Mouse (Mus musculus) kidney, embryonic 16.5 days (tissue): ENCODE data around the gene Hnf4a. TPM values are rescaled to one million over a fixed set of nuclear protein-coding genes. Genes with fewer than 3 reads are reported as not detected.

Experiments
- ATAC-seq: fragments of 200-750 bp; cut with Nextera tagmentation; 2 replicates; pipeline ENCODE4 v1.8.0; 2017; ENCODE audit warnings: moderate TSS enrichment; ENCODE audit not compliant: low FRiP score, low TSS enrichment
- H3K27ac ChIP-seq: fragments of 300-500 bp; sonication (generic); 2 replicates; pipeline ENCODE4 v1.5.1; 2014; ENCODE audit warnings: low read length
- H3K27me3 ChIP-seq: fragments of 300-500 bp; sonication (generic); 2 replicates; pipeline ENCODE4 v1.6.1; 2014; ENCODE audit warnings: low read length, control low read depth, mixed read lengths; ENCODE audit not compliant: insufficient read depth
- H3K36me3 ChIP-seq: fragments of 300-500 bp; sonication (generic); 2 replicates; pipeline ENCODE4 v1.6.1; 2014; ENCODE audit warnings: low read length, control low read depth, mixed read lengths; ENCODE audit not compliant: insufficient read depth
- H3K4me1 ChIP-seq: fragments of 300-500 bp; sonication (generic); 2 replicates; pipeline ENCODE4 v1.6.1; 2014; ENCODE audit warnings: low read length, control low read depth, mixed read lengths; ENCODE audit not compliant: insufficient read depth
- H3K4me2 ChIP-seq: fragments of 300-500 bp; sonication (generic); replicated peaks from 2 replicates; pipeline ENCODE4 v1.6.1; 2014; ENCODE audit warnings: low read depth, low read length
- H3K4me3 ChIP-seq: fragments of 300-500 bp; sonication (generic); 2 replicates; pipeline ENCODE4 v1.5.1; 2014; ENCODE audit warnings: mild to moderate bottlenecking, low read length
- H3K9ac ChIP-seq: fragments of 300-500 bp; sonication (generic); replicated peaks from 2 replicates; pipeline ENCODE4 v1.6.1; 2014; ENCODE audit warnings: low read length
- H3K9me3 ChIP-seq: fragments of 300-500 bp; sonication (generic); 2 replicates; pipeline ENCODE4 v1.6.1; 2016; ENCODE audit warnings: low read length, control low read depth
- WGBS: fragments of 180-500 bp; shearing (Covaris S2); extraction: QIAGEN DNeasy Blood & Tissue Kit; methylation state at CpG from one replicate; pipeline ENCODE4 v1.1.7; 2014; 5-methylcytosine and 5-hydroxymethylcytosine counted together
- polyA plus RNA-seq: library from polyadenylated mRNA; unstranded; fragments of >200 nt; fragmentation: Nextera tagmentation; extraction: Ambion mirVana; gene quantifications from 2 replicates; pipeline ENCODE4 v1.2.1, GENCODE M21; 2015

Hnf4a gene
- polyA plus RNA-seq, 1 experiment from 2014 or later, result 25.8 TPM

DNA sequence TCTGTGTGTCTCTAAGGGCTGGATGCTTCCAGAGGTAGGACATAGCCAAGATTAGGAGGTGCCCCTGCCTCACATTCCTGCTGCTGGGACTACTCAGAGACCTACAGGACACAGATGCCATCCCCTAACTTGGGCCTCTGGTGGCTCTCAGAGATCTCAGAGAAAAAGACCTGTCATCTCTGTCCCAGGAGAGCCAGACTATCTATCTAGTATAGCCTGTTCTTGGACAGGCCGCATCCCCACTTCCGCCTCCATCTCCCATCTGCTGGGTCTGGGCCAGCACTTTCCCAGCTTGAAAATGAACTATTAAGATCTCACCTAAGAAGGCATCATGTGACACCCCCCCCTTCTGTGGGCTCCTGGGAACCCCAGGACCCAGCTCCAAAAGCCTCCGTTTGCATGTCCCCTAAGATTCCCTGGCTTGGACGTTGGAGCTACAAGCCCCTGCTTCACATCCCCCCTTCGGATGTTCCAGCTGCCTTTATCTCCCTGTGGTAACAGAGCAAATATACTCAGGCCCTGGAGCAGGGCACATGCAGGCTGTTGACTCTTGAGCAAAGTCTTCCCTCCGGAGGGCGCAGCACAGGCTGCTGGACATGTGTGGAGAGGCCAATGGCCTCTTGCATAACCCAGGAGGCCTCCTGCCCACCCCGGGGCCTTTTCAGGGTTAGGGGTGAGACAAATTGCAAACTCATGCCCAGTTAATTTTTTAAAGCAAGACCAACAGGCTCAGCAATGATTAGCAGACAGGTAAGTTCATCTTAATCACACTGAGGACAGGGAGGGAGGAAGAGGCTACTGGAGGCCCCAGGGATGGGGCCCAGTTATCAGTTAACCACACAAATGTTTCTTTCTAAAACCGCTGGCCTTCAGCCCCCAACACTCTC is 33.9 kb downstream of the Hnf4a start:
- Histone ChIP-seq H3K4me1 (0 out of 2 replicates have a peak, but pooled peaks cover 3% of the 10 kb centered on the region), H3K36me3 (no peaks in the 10 kb centered on the region), H3K9ac (no peak overlapping the region), H3K4me2 (peak overlapping the region; percentile 14; the same call in 1 of the 2 replicates), H3K4me3 (0 out of 2 replicates have a peak overlapping the region, but pooled peaks have one; percentile 1), H3K27ac (peak overlapping the region; percentile 69), H3K27me3 (no peaks in the 10 kb centered on the region; the same call in 1 of the 2 replicates), H3K9me3 (no peaks in the 10 kb centered on the region)
- ATAC-seq, result peak; percentile 88
- 78% methylated on average over 9 of the region's 9 CpGs for WGBS

DNA sequence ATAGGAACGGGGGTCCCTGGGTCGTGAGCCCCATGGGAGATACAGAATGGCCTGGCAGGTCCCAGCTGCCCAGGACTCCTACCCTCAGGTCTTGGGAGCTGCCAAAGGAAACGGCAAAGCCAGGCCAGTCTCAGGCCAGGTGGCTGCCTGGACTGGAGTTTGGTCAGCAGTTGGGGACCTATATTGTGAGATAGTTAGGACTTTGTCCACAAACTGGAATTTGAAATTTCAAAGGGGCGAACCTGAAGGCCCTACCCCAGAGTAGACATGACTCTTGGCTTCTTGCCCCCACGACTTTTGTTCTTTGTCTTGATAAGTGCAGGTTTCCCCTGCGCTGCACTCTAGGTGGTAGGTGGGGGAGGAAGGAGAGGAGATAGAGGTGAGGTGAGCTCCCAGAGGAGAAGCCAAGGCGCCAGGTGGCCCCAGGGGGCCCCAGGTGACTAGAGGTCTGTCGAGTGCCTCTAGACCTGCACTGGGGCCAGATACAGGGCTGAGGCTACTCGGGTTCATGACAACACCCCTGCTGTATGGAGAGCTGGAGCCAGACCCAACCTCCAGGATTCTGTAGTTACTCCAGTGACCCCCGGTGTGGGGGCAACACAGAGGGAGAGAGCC is 35.1 kb downstream of the Hnf4a start:
- H3K27ac ChIP-seq, result peak overlapping the region; percentile 35
- ATAC-seq, result peak; percentile 36

DNA sequence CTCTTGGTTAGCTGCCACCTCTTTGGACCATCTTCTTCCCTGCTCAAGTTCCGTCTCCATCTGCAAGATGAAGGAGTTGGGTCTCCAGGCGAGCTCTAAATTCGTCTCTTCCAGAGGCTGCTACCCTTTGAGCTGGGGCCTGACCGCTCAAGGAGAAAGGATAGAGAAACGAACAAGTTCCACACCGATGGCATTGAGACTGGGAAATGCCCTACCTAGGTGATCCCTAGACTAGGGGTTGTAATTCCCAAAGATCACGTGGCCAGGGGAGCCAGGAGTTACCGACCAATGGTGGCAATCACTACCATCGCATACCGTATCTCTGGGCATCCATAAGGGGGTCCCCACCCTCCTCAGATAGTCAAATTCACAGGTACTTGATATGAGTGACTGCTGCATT is 36.1 kb downstream of the Hnf4a start:
- no peaks in the 10 kb centered on the region for H3K9me3 ChIP-seq
- no peaks in the 10 kb centered on the region for H3K36me3 ChIP-seq
- no peaks in the 10 kb centered on the region for H3K27me3 ChIP-seq
- no peak overlapping the region for H3K27ac ChIP-seq
- H3K4me2 ChIP-seq, result no peak overlapping the region
- ATAC-seq, result no peak
- H3K4me1 ChIP-seq, result 0 out of 2 replicates have a peak, but pooled peaks cover 3% of the 10 kb centered on the region
- WGBS, result 79% methylated on average over 10 of the region's 10 CpGs
- H3K4me3 ChIP-seq, result no peak overlapping the region
- H3K9ac ChIP-seq, result no peak overlapping the region

More for the DNA sequence above, 35.1 kb downstream of the Hnf4a start:
- Histone ChIP-seq H3K4me2 (no peak overlapping the region), H3K4me3 (no peak overlapping the region), H3K36me3 (no peaks in the 10 kb centered on the region), H3K4me1 (0 out of 2 replicates have a peak, but pooled peaks cover 3% of the 10 kb centered on the region), H3K9ac (no peak overlapping the region), H3K27me3 (no peaks in the 10 kb centered on the region), H3K9me3 (no peaks in the 10 kb centered on the region)
- WGBS, result 72% methylated on average over 10 of the region's 10 CpGs

DNA sequence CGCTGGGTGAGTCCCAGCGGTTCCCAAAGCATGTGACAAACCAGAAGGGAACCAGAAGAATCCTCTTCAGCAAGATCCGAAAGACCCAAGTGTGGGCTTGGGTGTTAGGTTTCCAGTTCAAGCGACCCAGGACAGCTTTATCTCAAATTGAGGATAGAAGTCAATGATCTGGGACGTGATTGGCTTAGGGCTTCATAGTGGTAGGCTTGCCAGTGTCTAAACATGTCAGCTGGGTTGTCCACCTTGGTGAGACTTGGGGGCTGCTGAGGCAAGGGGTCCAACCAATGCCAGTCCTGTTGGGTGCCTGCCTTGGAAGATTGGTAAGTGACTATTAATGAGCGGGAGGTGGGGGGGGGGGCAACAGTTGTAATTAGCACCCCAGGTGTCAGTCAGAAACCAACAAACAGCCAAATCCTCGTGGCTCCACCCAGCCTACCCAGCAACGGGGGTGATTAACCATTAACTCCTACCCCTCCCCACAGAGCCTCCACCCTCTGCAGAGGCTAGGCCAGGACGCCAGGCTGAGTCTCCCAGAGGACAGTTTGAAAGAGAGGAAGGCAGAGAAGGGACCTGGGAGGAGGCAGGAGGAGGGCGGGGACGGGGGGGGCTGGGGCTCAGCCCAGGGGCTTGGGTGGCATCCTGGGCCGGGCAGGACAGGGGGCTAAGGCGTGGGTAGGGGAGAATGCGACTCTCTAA is 40.2 kb downstream of the Hnf4a start:
- no peaks in the 10 kb centered on the region for H3K9me3 ChIP-seq
- H3K4me1 ChIP-seq, result 0 out of 2 replicates have a peak, but pooled peaks cover 3% of the 10 kb centered on the region
- peak; percentile 85 for ATAC-seq
- H3K9ac ChIP-seq, result peak overlapping the region; percentile 58
- WGBS, result 64% methylated on average over 14 of the region's 14 CpGs
- peak overlapping the region; percentile 31 for H3K4me3 ChIP-seq
- H3K36me3 ChIP-seq, result no peaks in the 10 kb centered on the region
- peak overlapping the region; percentile 51 for H3K27ac ChIP-seq
- H3K27me3 ChIP-seq, result no peaks in the 10 kb centered on the region
- H3K4me2 ChIP-seq, result peak overlapping the region; percentile 29; the same call in 1 of the 2 replicates

DNA sequence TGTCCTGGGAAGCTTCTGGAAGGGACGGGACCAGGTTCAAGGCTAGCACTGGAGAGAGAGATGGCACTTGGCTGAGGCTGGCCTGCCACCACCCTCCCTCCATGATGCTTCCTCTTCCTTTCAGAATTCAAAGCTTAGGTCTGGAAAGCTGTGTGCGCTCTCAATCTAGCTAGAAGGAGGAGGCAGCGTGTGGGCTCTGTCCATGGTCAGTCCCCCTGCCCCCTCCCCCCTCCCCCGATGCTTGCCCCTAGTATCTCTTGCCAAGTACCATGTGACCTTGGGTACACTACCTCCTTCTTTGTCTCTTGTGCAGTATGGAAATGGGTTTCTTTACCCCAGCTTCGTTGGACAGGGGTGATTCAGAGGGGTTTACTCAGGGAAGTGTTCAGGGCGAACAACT is 42.2 kb downstream of the Hnf4a start:
- peak overlapping the region; percentile 58 for H3K9ac ChIP-seq
- peak overlapping the region; percentile 55; the same call in 1 of the 2 replicates for H3K27ac ChIP-seq
- no peaks in the 10 kb centered on the region for H3K36me3 ChIP-seq
- no peak for ATAC-seq
- 67% methylated on average over 6 of the region's 6 CpGs for WGBS
- peak overlapping the region; percentile 31 for H3K4me3 ChIP-seq
- H3K4me2 ChIP-seq, result peak overlapping the region; percentile 29; the same call in 1 of the 2 replicates
- H3K27me3 ChIP-seq, result no peaks in the 10 kb centered on the region
- 0 out of 2 replicates have a peak, but pooled peaks cover under 1% of the 10 kb centered on the region for H3K4me1 ChIP-seq
- H3K9me3 ChIP-seq, result no peaks in the 10 kb centered on the region

DNA sequence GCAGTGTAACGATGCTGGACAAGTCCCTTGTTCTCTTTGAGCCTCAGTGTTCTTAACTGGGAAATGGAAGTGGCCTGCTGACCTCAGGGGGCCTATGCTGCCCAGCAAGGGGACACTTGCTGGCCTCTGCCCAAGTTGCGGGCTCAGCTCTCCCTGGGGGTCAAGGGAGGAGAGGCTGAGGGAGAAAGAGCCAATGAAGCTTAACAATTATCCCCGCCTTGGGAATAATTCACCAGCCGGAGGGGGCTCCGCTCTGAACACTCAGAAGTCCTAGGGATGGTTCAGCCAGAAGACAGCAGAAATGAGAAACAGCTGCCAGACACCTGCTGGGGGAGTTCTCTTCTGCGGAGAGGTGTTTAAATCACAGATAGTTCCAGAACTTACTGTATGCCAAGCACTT is 43.2 kb downstream of the Hnf4a start:
- WGBS, result 19% methylated on average over 6 of the region's 6 CpGs
- Histone ChIP-seq H3K4me1 (no peaks in the 10 kb centered on the region), H3K9me3 (no peaks in the 10 kb centered on the region), H3K9ac (no peak overlapping the region), H3K4me2 (peak overlapping the region; percentile 26; the same call in 1 of the 2 replicates), H3K36me3 (no peaks in the 10 kb centered on the region), H3K4me3 (peak overlapping the region; percentile 31), H3K27ac (peak overlapping the region; percentile 63), H3K27me3 (no peaks in the 10 kb centered on the region)
- peak; percentile 53 for ATAC-seq

DNA sequence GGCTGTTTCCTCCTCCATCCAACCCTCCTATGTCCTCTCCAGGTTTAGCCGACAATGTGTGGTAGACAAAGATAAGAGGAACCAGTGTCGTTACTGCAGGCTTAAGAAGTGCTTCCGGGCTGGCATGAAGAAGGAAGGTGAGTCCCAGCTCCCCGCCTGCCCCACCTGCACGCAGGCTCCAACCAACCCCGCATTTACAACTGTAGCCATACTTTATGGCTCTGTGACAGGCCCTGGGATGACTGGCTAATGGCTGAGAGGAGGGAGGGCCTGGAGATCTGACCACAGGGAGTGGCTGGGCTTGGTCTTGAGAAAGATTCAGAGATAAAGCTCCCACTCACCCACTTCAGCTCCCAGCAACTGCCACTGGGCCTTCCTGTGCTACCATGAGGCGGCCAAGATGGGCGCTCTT is 45.9 kb downstream of the Hnf4a start:
- H3K27me3 ChIP-seq, result no peaks in the 10 kb centered on the region
- H3K4me2 ChIP-seq, result no peak overlapping the region
- H3K9me3 ChIP-seq, result no peaks in the 10 kb centered on the region
- no peaks in the 10 kb centered on the region; the same call in 1 of the 2 replicates for H3K4me1 ChIP-seq
- no peak overlapping the region for H3K27ac ChIP-seq
- no peak overlapping the region for H3K9ac ChIP-seq
- H3K36me3 ChIP-seq, result no peaks in the 10 kb centered on the region
- ATAC-seq, result no peak
- H3K4me3 ChIP-seq, result no peak overlapping the region
- 44% methylated on average over 8 of the region's 8 CpGs for WGBS

DNA sequence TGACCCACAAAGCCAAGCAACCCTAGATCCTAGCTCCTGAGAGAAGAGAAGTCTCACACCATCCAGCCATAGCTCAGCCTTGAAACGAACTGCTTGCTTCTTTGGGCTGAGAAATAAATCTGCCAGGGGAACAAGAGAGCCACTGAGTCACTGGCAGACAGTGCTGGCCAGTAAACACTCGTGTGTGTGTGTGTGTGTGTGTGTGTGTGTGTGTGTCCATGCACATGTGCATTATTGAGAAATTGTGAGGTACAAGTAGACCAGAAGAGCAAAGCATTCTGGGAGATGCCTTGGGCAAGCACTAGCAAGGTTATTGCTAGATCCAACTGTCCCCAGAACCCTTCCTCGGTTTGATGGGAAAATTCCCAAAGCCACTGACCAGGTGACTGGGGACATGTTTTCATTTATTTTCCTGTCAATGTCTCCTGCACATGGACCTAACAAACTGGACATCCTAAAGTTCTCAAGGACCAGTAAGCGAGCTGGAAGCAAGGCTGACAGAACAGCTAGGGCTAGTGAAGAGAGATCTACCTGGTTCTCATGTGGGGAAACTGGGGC is 47.9 kb downstream of the Hnf4a start:
- Histone ChIP-seq H3K27me3 (no peaks in the 10 kb centered on the region), H3K4me3 (no peak overlapping the region), H3K9me3 (no peaks in the 10 kb centered on the region), H3K9ac (no peak overlapping the region), H3K36me3 (no peaks in the 10 kb centered on the region), H3K27ac (no peak overlapping the region), H3K4me2 (no peak overlapping the region), H3K4me1 (no peaks in the 10 kb centered on the region; the same call in 1 of the 2 replicates)
- ATAC-seq, result no peak
- 70% methylated on average over 4 of the region's 4 CpGs for WGBS

DNA sequence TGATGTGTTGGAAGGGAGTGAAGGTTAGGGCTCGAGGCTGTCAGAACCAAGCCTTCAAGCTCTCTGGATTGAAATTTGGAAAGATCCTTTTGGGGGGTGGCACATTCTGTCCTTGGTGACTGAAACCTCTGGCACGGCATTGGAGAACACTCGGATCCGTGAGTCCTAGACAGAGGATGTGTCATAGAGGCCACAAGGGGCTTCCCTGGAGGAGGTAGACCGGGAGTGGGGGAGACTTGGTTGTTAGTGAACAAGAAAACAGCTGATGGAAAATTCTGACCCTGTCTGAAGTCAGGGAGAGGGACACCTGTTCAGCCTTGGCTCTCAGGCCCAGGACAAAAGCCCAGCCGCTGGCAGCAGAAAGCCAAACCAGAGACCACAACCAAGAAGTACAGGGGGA is 48.4 kb downstream of the Hnf4a start:
- H3K27me3 ChIP-seq, result no peaks in the 10 kb centered on the region
- no peak overlapping the region for H3K4me2 ChIP-seq
- H3K36me3 ChIP-seq, result no peaks in the 10 kb centered on the region
- H3K9ac ChIP-seq, result no peak overlapping the region
- peak overlapping the region; percentile 26; the same call in 1 of the 2 replicates for H3K27ac ChIP-seq
- no peak overlapping the region for H3K4me3 ChIP-seq
- peak; percentile 33 for ATAC-seq
- H3K9me3 ChIP-seq, result no peaks in the 10 kb centered on the region
- WGBS, result 70% methylated on average over 6 of the region's 6 CpGs
- no peaks in the 10 kb centered on the region; the same call in 1 of the 2 replicates for H3K4me1 ChIP-seq
